ENCODE assay signal across 24 mouse cellular contexts in the genomic region with DNA sequence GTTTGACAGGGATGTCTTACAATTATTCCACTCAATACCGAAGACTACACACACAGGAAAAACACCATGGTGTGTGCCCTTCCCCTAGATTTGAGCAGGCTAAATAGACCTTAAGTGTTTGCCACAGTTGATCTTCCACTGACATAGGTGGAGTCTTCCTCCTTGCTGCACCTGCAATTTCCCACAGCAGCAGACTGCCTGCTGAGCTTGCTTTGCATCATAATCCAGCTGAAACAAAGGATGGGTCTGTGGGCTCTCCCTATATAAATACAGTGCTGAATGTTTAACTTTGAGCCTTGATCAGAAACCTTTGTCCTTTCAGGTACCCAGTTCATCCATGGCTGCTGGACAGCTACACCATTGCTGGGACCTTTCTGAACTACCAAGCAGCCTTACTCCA.
DNase-seq lines count a peak whose midpoint lies in the region; ATAC-seq and TF ChIP-seq lines count a peak whose summit lies in the region.
"Had no signal": no experiment of that assay in that cellular context is flagged by ENCODE, and none has a peak within 500 bp of the region (broad histone marks: within the 10 kb centered on the region; RNA-seq: fewer than 3 reads in every experiment).

No protein-coding gene starts in this region.

- no peak for TF ChIP-seq POLR2A in ES-Bruce4 (IDR thresholded peaks at IDR 0.05; ENCODE audit: insufficient read depth, low read length)

- TF ChIP-seq CTCF in ES-Bruce4 (IDR thresholded peaks at IDR 0.05; ENCODE audit: low read depth, low read length), result no peak

- no peak overlapping the region for H3K27ac ChIP-seq in ES-Bruce4 (ENCODE audit: insufficient read depth, low read length)
- no peak overlapping the region for H3K27ac ChIP-seq in hindbrain, embryonic 11.5 days (ENCODE audit: low read depth, low read length)
- H3K27ac ChIP-seq in heart, embryonic 12.5 days (ENCODE audit: poor library complexity, severe bottlenecking), result no peak overlapping the region
- H3K27ac ChIP-seq: embryonic facial prominence, embryonic 13.5 days; embryonic facial prominence, embryonic 15.5 days; forebrain, embryonic 10.5 days; forebrain, embryonic 12.5 days had no signal

- H3K4me3 ChIP-seq in ES-Bruce4 (ENCODE audit: low read depth, low read length), result no peak overlapping the region
- H3K4me3 ChIP-seq in hindbrain, embryonic 11.5 days (ENCODE audit: low read depth, low read length), result no peak overlapping the region
- H3K4me3 ChIP-seq in heart, embryonic 12.5 days, result no peak overlapping the region
- H3K4me3 ChIP-seq: embryonic facial prominence, embryonic 13.5 days; embryonic facial prominence, embryonic 15.5 days; erythroblast, embryonic 14.5 days; forebrain, embryonic 10.5 days; forebrain, embryonic 12.5 days had no signal

- no peaks in the 10 kb centered on the region for H3K27me3 ChIP-seq in ES-Bruce4 (ENCODE audit: control insufficient read depth, insufficient read depth, low read length, poor library complexity, severe bottlenecking)
- H3K27me3 ChIP-seq in hindbrain, embryonic 11.5 days (ENCODE audit: control insufficient read depth, insufficient read depth, low read length), result no peaks in the 10 kb centered on the region
- H3K27me3 ChIP-seq in heart, embryonic 12.5 days (replicated peaks), result no peaks in the 10 kb centered on the region
- H3K27me3 ChIP-seq: CH12.LX; embryonic facial prominence, embryonic 13.5 days; embryonic facial prominence, embryonic 15.5 days; forebrain, embryonic 12.5 days had no signal

- H3K4me1 ChIP-seq in ES-Bruce4 (ENCODE audit: control insufficient read depth, insufficient read depth, low read length), result no peaks in the 10 kb centered on the region
- no peaks in the 10 kb centered on the region for H3K4me1 ChIP-seq in hindbrain, embryonic 11.5 days (replicated peaks; ENCODE audit: control insufficient read depth, insufficient read depth, low read length)
- no peaks in the 10 kb centered on the region for H3K4me1 ChIP-seq in heart, embryonic 12.5 days (replicated peaks)
- H3K4me1 ChIP-seq: embryonic facial prominence, embryonic 13.5 days; embryonic facial prominence, embryonic 15.5 days; forebrain, embryonic 10.5 days; forebrain, embryonic 12.5 days had no signal

- H3K4me2 ChIP-seq in hindbrain, embryonic 11.5 days (replicated peaks; ENCODE audit: low read depth, low read length), result no peak overlapping the region
- H3K4me2 ChIP-seq in heart, embryonic 12.5 days, result no peak overlapping the region
- H3K4me2 ChIP-seq: embryonic facial prominence, embryonic 13.5 days; embryonic facial prominence, embryonic 15.5 days; forebrain, embryonic 12.5 days had no signal

- H3K9me3 ChIP-seq in ES-Bruce4 (replicated peaks; ENCODE audit: control insufficient read depth, insufficient read depth, low read length, poor library complexity, severe bottlenecking), result peaks cover 8% of the 10 kb centered on the region
- H3K9me3 ChIP-seq in hindbrain, embryonic 11.5 days (ENCODE audit: control insufficient read depth, low read length), result no peaks in the 10 kb centered on the region
- H3K9me3 ChIP-seq in heart, embryonic 12.5 days (replicated peaks), result no peaks in the 10 kb centered on the region
- H3K9me3 ChIP-seq: embryonic facial prominence, embryonic 13.5 days; embryonic facial prominence, embryonic 15.5 days; forebrain, embryonic 10.5 days; forebrain, embryonic 12.5 days had no signal

- H3K36me3 ChIP-seq in ES-Bruce4 (ENCODE audit: control insufficient read depth, insufficient read depth, low read length, poor library complexity, severe bottlenecking), result no peaks in the 10 kb centered on the region
- no peaks in the 10 kb centered on the region for H3K36me3 ChIP-seq in hindbrain, embryonic 11.5 days (ENCODE audit: control insufficient read depth, insufficient read depth, low read length)
- H3K36me3 ChIP-seq in heart, embryonic 12.5 days, result no peaks in the 10 kb centered on the region
- H3K36me3 ChIP-seq: embryonic facial prominence, embryonic 13.5 days; embryonic facial prominence, embryonic 15.5 days; forebrain, embryonic 10.5 days; forebrain, embryonic 12.5 days had no signal

- WGBS in hindbrain, embryonic 11.5 days, result 62% methylated on average over 1 of the region's 1 CpGs
- 81% methylated on average over 1 of the region's 1 CpGs for WGBS in heart, embryonic 12.5 days

- TF ChIP-seq EP300 in ES-Bruce4 (IDR thresholded peaks at IDR 0.05; ENCODE audit: insufficient read depth, low read depth, low read length), result 0 out of 2 replicates have a peak, but pooled peaks have one; percentile 64

- H3K9ac ChIP-seq in ES-Bruce4 (ENCODE audit: low read depth, poor library complexity, severe bottlenecking), result no peak overlapping the region
- no peak overlapping the region for H3K9ac ChIP-seq in hindbrain, embryonic 11.5 days (ENCODE audit: low read depth, low read length)
- no peak overlapping the region for H3K9ac ChIP-seq in heart, embryonic 12.5 days
- H3K9ac ChIP-seq: embryonic facial prominence, embryonic 13.5 days; embryonic facial prominence, embryonic 15.5 days; forebrain, embryonic 12.5 days had no signal

- DNase-seq in ES-CJ7 (ENCODE audit: low read depth, low spot score), result peak; percentile 94
- peak; percentile 89 for DNase-seq in R1 (ENCODE audit: low read depth, low spot score)
- peak; percentile 85 for DNase-seq in ZHBTc4 (ENCODE audit: low read depth, low spot score)
- DNase-seq in hindbrain, embryonic 11.5 days (ENCODE audit: low spot score), result no peak
- no peak for DNase-seq in right cerebral cortex, postnatal 4 days
- DNase-seq: adrenal gland, adult 8-10 months; adrenal gland, postnatal 14 days; adrenal gland, postnatal 36 days; cerebellum, adult 11 months; cerebellum, adult 18-20 months; cerebellum, adult 8-10 months; cerebellum, adult 9-11 months; cerebellum, postnatal 14 days; cerebellum, postnatal 36 days; embryo, embryonic 11 days had no signal

- no peak for ATAC-seq in hindbrain, embryonic 11.5 days (ENCODE audit: low FRiP score)
- no peak for ATAC-seq in heart, embryonic 12.5 days (ENCODE audit: insufficient number of reproducible peaks, low FRiP score)
- ATAC-seq: activated CD4-positive, CD25-positive, alpha-beta regulatory T cell, adult 4 months had no signal

Comparison
In these comparisons a context has a peak if more than half of its experiments do, and no peak if none do; other contexts are left out.
1. DNase-seq: peak in ES-CJ7 (single experiment), R1 (single experiment) and ZHBTc4 (single experiment); none in hindbrain, embryonic 11.5 days (single experiment) and right cerebral cortex, postnatal 4 days (single experiment).